Mouse (Mus musculus) liver, embryonic 14.5 days (tissue): ENCODE results near the gene Tuba8. TPM values are rescaled to one million over a fixed set of nuclear protein-coding genes. Genes with fewer than 3 reads are reported as not detected.

Experiments used
- ATAC-seq: fragments of 200-750 bp; cut with Nextera tagmentation; 2 replicates; pipeline ENCODE4 v1.8.0; 2017; ENCODE audit warnings: moderate number of reproducible peaks, mild to moderate bottlenecking, moderate library complexity; ENCODE audit not compliant: insufficient read depth
- DNase-seq, 3 experiments: peaks; one replicate each; pipeline ENCODE4 v3.0.0-alpha.2; 2012 to 2013; ENCODE audit warnings: low read depth in 3 of 3, low spot score in 3 of 3
- H3K27ac ChIP-seq: fragments of 300-500 bp; sonication (generic); 2 replicates; pipeline ENCODE4 v1.5.1; 2014; ENCODE audit warnings: moderate library complexity, mild to moderate bottlenecking, control low read depth, inconsistent platforms
- H3K27me3 ChIP-seq: fragments of 300-500 bp; sonication (generic); 2 replicates; pipeline ENCODE4 v1.6.1; 2014; ENCODE audit warnings: mild to moderate bottlenecking, low read length, moderate library complexity; ENCODE audit not compliant: control insufficient read depth, insufficient read depth
- H3K36me3 ChIP-seq: fragments of 300-500 bp; sonication (generic); replicated peaks from 2 replicates; pipeline ENCODE4 v1.6.1; 2014; ENCODE audit warnings: low read depth; ENCODE audit not compliant: control insufficient read depth, insufficient read depth
- H3K4me1 ChIP-seq, 2 experiments: fragments of 200-500 bp in 1 of 2; fragments of 300-500 bp in 1 of 2; sonication (generic) in 1 of 2; replicated peaks; 2 replicates each; pipeline ENCODE4 v1.6.1; 2012 to 2014; ENCODE audit warnings: antibody characterized with exemption in 1 of 2, inconsistent platforms in 1 of 2, low read length in 1 of 2; ENCODE audit not compliant: control insufficient read depth in 2 of 2, insufficient read depth in 2 of 2
- H3K4me2 ChIP-seq: fragments of 300-500 bp; sonication (generic); 2 replicates; pipeline ENCODE4 v1.6.1; 2014; ENCODE audit warnings: low read depth, mild to moderate bottlenecking, control low read depth, moderate library complexity
- H3K4me3 ChIP-seq, 2 experiments: fragments of 200-500 bp in 1 of 2; fragments of 300-500 bp in 1 of 2; sonication (generic) in 1 of 2; 2 replicates each; pipeline ENCODE4 v1.5.1; 2012 to 2014; ENCODE audit warnings: low read depth in 2 of 2, low read length in 2 of 2, mild to moderate bottlenecking in 2 of 2, control low read depth in 1 of 2, inconsistent platforms in 1 of 2, moderate library complexity in 1 of 2; ENCODE audit not compliant: insufficient read depth in 1 of 2
- H3K9ac ChIP-seq: fragments of 300-500 bp; sonication (generic); replicated peaks from 2 replicates; pipeline ENCODE4 v1.6.1; 2014; ENCODE audit warnings: mild to moderate bottlenecking, control low read depth, moderate library complexity
- H3K9me3 ChIP-seq: fragments of 300-500 bp; sonication (generic); 2 replicates; pipeline ENCODE4 v1.6.1; 2016; ENCODE audit warnings: low read length, mixed read lengths; ENCODE audit not compliant: control insufficient read depth
- CTCF ChIP-seq: IDR thresholded peaks from 2 replicates; pipeline ENCODE4 v1.5.1; 2016; ENCODE audit warnings: antibody characterized with exemption, low read depth, control low read depth
- EP300 ChIP-seq: IDR thresholded peaks from 2 replicates; pipeline ENCODE4 v1.6.1; 2016; ENCODE audit warnings: antibody characterized with exemption, low read depth
- WGBS: fragments of 180-500 bp; shearing (Covaris S2); extraction: QIAGEN DNeasy Blood & Tissue Kit; methylation state at CpG from one replicate; pipeline ENCODE4 v1.1.7; 2014; ENCODE audit not compliant: insufficient replicate concordance; 5-methylcytosine and 5-hydroxymethylcytosine counted together
- polyA plus RNA-seq, 2 experiments: library from polyadenylated mRNA; depleted of rRNA in 1 of 2; stranded (reverse) in 1 of 2; unstranded in 1 of 2; fragments of >200 nt; fragmentation: Nextera tagmentation in 1 of 2; extraction: Ambion mirVana in 1 of 2; gene quantifications; 2 replicates each; pipeline versions ENCODE4 v1.2.1 to v1.2.3; 2012 to 2014

The Tuba8 gene
- polyA plus RNA-seq, 2 experiments: 1.1 to 6.0 TPM

DNA sequence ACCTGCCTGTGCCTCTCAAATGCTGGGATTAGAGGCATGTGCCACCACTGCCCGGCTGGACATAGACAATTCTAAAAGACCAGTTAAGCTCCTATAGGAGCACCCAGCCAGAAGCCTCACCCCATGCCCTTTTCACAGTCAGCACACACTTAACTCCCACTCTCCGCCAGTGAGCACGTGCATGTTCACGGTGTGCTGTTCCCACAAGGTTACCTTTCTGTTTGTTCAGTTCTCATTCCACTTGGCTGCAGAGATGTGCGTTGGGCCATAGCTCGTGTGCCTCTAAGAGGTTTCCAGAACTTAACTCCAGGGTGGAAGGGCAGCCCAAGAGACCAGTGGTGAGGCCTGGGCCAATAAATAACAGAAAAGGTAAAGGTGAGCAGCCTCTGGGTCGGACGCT lies 25.3 kb upstream of the Tuba8 start:
- Histone ChIP-seq H3K9me3 (no peaks in the 10 kb centered on the region), H3K36me3 (no peaks in the 10 kb centered on the region; the same call in 1 of the 2 replicates), H3K27ac (no peak overlapping the region), H3K4me1 (peaks cover 0 to 12% of the 10 kb centered on the region in 2 experiments; a peak in 2 of 4 replicates), H3K4me3 (peak overlapping the region; percentile 11 to 83; a peak in 3 of 4 replicates), H3K27me3 (no peaks in the 10 kb centered on the region), H3K9ac (no peak overlapping the region), H3K4me2 (peak overlapping the region; percentile 100)
- ATAC-seq (no peak), DNase-seq (no peak)
- WGBS: 62% methylated on average over 8 of the region's 8 CpGs
- TF ChIP-seq EP300 (no peak), CTCF (no peak)

DNA sequence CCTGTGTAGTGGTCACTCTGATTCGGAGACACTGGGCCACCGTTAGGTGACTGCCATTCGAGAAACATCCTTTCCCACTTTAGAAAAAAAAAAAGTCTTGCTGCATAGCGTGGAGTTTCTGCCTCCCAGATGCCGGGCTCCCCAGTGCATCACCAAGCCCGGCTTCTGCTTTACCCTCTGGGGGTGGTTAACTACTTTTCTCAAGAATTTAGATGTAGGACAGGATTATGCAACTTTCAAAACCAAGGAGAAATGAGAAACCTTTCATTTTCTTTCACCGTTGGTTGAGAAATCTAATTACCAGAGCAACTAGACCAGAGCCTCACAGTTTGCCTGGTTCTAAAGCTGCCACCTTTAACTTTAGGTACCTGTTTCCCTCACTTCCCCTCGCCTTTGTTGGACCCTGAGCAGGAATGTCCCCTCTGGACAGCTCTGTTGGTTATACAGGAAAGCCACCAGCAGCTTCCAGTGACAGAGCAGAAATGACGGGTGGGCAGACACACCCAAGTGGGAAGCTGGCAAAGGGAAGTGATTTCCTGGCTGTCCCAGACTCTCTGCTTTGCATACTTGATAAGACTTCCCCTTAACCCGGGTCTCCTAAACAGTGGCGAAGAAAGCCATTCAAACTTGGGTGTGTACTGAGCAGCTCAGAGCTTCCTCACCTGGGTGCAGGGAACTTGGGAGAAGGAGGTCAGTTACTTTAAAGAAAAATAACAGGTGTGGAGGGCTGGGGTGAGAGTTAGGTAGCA lies 19.1 kb upstream of the Tuba8 start:
- TF ChIP-seq CTCF: no peak
- no peak for TF ChIP-seq EP300
- no peak overlapping the region for H3K4me3 ChIP-seq
- ATAC-seq (no peak), DNase-seq (no peak)
- no peaks in the 10 kb centered on the region; the same call in 1 of the 2 replicates for H3K36me3 ChIP-seq
- H3K9ac ChIP-seq: no peak overlapping the region
- no peak overlapping the region for H3K27ac ChIP-seq
- no peak overlapping the region for H3K4me2 ChIP-seq
- H3K4me1 ChIP-seq: peaks cover 0 to 3% of the 10 kb centered on the region in 2 experiments; a peak in 1 of 4 replicates
- no peaks in the 10 kb centered on the region for H3K27me3 ChIP-seq
- H3K9me3 ChIP-seq: no peaks in the 10 kb centered on the region
- 37% methylated on average over 11 of the region's 11 CpGs for WGBS

DNA sequence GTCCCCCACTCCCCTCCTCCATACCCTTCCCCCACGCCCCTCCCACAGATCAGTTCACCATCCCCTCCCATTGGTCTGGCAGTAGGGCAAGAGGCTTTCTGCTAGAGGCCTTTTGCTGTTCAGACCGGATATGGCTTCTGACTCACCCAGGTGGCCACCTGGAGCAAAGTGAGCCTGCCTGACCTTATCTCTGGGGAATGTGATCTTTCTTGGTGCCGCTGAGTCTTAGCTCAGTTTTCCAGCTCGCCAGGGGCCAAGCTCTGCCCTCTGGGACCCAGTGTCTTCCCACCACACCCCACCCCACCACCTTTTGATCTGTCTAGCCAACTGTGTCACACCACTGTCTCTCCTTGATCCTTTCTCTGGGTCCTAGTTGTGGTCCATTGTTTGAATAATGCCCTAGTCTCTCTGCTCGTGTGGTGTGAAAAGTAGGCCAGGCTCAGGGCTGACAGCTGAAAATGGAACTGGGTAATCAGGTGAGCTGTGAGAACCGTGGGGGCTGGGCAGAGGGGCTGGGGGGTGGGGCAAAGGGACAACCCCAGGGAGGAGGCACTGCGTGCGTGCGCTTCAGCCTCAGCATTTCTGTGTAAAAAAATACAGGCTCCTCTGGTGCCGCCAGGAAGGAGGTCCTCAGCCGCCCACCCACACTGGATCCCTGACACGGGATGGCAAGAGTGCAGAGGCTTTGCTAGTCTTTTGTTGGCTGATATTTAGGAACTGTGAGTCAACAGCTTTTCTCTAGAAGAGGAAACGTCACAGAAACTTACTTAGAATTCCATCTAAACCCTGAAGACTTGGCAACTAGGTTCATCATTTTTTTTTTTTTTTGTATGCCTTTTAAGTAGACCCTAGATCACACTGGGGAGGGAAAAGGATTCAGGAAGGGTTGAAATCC lies 16.2 kb upstream of the Tuba8 start:
- no peak overlapping the region for H3K4me3 ChIP-seq
- peaks cover 0 to 5% of the 10 kb centered on the region in 2 experiments; a peak in 1 of 4 replicates for H3K4me1 ChIP-seq
- no peak overlapping the region for H3K9ac ChIP-seq
- DNase-seq (no peak), ATAC-seq (no peak)
- TF ChIP-seq CTCF (no peak), EP300 (no peak)
- no peak overlapping the region for H3K4me2 ChIP-seq
- WGBS: 67% methylated on average over 13 of the region's 13 CpGs
- no peaks in the 10 kb centered on the region for H3K27me3 ChIP-seq
- H3K36me3 ChIP-seq: no peaks in the 10 kb centered on the region
- no peaks in the 10 kb centered on the region for H3K9me3 ChIP-seq
- no peak overlapping the region for H3K27ac ChIP-seq

DNA sequence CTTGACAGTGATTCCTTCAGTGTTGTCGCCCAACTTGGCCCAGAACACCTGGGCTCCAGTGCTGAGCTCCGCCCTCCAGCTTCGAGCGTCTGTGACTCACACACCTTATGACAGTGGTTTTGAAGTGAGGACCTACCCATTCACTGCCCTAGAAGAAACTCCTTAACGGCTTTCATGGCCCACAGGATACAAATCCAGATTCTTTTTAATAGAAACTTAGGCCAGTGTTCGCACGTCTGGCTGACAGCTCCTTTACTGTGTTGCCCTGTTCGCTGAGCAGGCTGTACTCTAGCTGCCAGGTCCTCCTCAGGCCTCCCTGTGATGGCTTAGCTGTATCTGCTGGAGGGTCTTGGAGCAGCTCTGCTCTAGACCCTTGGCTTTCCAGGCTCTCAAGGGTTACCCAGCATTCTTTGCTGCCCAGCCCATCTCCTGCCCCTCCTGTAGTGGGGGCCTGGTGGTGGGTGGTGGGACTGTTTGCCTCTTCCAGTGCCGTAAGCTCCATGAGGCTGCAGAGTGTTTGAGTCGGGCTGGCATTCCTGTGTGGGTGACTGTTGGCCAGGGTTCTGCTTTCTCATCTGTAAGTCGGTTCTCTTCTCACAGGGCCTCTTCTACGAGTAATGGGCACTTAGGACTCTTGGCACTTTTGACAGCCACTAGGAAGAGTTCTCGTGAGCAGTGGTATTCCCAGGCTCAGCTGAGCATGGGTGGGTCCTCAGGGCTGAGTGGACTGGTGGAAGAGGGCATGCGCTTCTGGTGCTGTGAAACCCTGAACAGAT lies 15.4 kb upstream of the Tuba8 start:
- TF ChIP-seq EP300 (no peak), CTCF (no peak)
- no peak overlapping the region for H3K27ac ChIP-seq
- ATAC-seq (no peak), DNase-seq (no peak)
- peaks cover 0 to 7% of the 10 kb centered on the region in 2 experiments; a peak in 2 of 4 replicates for H3K4me1 ChIP-seq
- no peaks in the 10 kb centered on the region for H3K36me3 ChIP-seq
- 78% methylated on average over 14 of the region's 14 CpGs for WGBS
- no peak overlapping the region for H3K4me2 ChIP-seq
- H3K9ac ChIP-seq: no peak overlapping the region
- H3K4me3 ChIP-seq: no peak overlapping the region
- no peaks in the 10 kb centered on the region for H3K27me3 ChIP-seq
- no peaks in the 10 kb centered on the region for H3K9me3 ChIP-seq
